Mouse (Mus musculus): Measurements from ENCODE around the gene Mpz.

- TF ChIP-seq CTCF (IDR thresholded peaks at IDR 0.05; ENCODE audit: low read depth, low read length) = no peak
- no peak for TF ChIP-seq POLR2A (IDR thresholded peaks at IDR 0.05; ENCODE audit: extremely low read depth, insufficient read depth, low read length)
Measured at GRCm38 (mm10) chr1:171109620-171110019, 40.9 kb upstream of the Mpz start.

Data from liver, adult 2 months (tissue).